Mouse (Mus musculus): ENCODE results near the gene Naa80. TPM values are rescaled to one million over a fixed set of nuclear protein-coding genes. Genes with fewer than 3 reads are reported as not detected.

Gene Naa80
- polyA plus RNA-seq, 1 experiment, result 34.1 TPM

DNA sequence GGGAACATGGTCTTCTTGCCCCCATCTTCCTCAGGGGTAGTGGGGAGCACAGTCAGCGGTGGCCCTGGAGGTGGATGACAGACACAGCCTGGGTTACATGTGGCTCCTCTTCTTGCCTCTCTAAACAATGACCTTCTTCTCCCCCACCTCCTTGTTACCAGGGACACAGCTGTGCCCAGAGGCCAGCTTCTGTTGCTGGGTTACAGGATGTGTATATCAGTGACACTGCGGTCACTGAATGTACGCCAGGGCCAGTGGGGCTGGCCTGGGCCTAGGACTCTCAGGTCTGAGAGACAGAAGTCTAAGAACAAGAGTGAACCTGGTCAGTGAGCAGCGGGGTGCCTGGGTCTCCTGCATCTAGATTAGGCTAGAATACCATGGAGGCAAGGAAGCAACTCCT lies 36.3 kb downstream of the Naa80 start:
- Histone ChIP-seq H3K4me1 (ENCODE audit: control insufficient read depth, insufficient read depth, insufficient read length) (peaks cover 3% of the 10 kb centered on the region; the same call in 1 of the 2 replicates), H3K27me3 (ENCODE audit: control insufficient read depth, insufficient read depth, low read length) (no peaks in the 10 kb centered on the region), H3K4me3 (ENCODE audit: extremely low read depth, insufficient read depth, insufficient read length) (no peak overlapping the region), H3K36me3 (ENCODE audit: control insufficient read depth, insufficient read depth, low read length) (peaks cover 57% of the 10 kb centered on the region), H3K27ac (ENCODE audit: insufficient read depth, low read length) (no peak overlapping the region)
- TF ChIP-seq CTCF (IDR thresholded peaks at IDR 0.05; ENCODE audit: extremely low read depth, insufficient read depth, insufficient read length, insufficient replicate concordance), result no peak
- no peak for TF ChIP-seq POLR2A (IDR thresholded peaks at IDR 0.05; ENCODE audit: low read depth, low read length)
- no peak for DNase-seq (ENCODE audit: low read depth in 1 of 2, low spot score in 2 of 2)
- WGBS, result 98% methylated on average over 4 of the region's 4 CpGs

DNA sequence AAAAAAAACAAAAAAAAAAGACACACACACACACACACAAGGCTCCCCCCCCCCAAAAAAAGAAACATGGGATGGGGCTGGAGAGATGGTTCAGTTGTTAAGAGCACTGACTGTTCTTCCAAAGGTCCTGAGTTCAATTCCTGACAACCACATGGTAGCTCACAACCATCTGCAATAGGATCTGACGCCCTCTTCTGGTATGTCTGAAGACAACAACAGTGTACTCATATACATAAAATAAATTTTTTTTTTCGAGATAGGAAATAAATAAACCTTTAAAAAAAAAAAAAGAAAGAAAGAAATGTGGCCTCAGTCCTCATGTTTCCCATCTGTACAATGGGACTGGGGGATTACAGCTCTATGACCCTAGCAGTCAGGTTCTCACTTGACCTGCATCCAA lies 38.8 kb downstream of the Naa80 start:
- peaks cover 64% of the 10 kb centered on the region for H3K36me3 ChIP-seq (ENCODE audit: control insufficient read depth, insufficient read depth, low read length)
- TF ChIP-seq CTCF (IDR thresholded peaks at IDR 0.05; ENCODE audit: extremely low read depth, insufficient read depth, insufficient read length, insufficient replicate concordance) (no peak), POLR2A (IDR thresholded peaks at IDR 0.05; ENCODE audit: low read depth, low read length) (no peak)
- H3K27ac ChIP-seq (ENCODE audit: insufficient read depth, low read length), result no peak overlapping the region

DNA sequence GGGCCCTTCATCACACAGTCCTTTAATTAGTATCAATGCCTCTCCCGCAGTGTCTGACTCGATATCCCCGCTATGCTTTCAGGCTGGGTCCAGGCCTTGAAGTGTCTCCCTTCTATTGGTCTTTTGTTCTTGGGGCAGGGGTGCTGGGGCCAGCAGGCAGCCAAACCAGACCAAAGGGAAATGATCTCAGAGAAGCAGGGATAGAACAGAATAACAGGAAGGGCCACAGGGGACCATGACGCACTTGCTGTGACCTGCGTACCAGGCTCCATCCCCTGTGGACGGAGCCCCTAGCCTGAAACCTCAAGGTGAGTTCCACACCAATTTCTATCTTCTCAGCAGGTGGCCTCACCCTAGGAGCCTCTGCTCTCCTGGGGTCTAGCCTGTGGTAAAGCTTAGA lies 39.4 kb downstream of the Naa80 start:
- Histone ChIP-seq H3K27me3 (ENCODE audit: control insufficient read depth, insufficient read depth, low read length) (no peaks in the 10 kb centered on the region), H3K27ac (ENCODE audit: insufficient read depth, low read length) (0 out of 2 replicates have a peak overlapping the region, but pooled peaks have one; percentile 2), H3K4me1 (ENCODE audit: control insufficient read depth, insufficient read depth, insufficient read length) (no peaks in the 10 kb centered on the region), H3K4me3 (ENCODE audit: extremely low read depth, insufficient read depth, insufficient read length) (no peak overlapping the region), H3K36me3 (ENCODE audit: control insufficient read depth, insufficient read depth, low read length) (peaks cover 64% of the 10 kb centered on the region)
- WGBS, result 96% methylated on average over 6 of the region's 6 CpGs
- no peak for DNase-seq (ENCODE audit: low read depth in 1 of 2, low spot score in 2 of 2)
- TF ChIP-seq POLR2A (IDR thresholded peaks at IDR 0.05; ENCODE audit: low read depth, low read length), result no peak
- TF ChIP-seq CTCF (IDR thresholded peaks at IDR 0.05; ENCODE audit: extremely low read depth, insufficient read depth, insufficient read length, insufficient replicate concordance), result no peak

More for the DNA sequence above, 38.8 kb downstream of the Naa80 start:
- WGBS, result 74% methylated on average over 2 of the region's 2 CpGs
- Histone ChIP-seq H3K4me1 (ENCODE audit: control insufficient read depth, insufficient read depth, insufficient read length) (no peaks in the 10 kb centered on the region), H3K27me3 (ENCODE audit: control insufficient read depth, insufficient read depth, low read length) (no peaks in the 10 kb centered on the region), H3K4me3 (ENCODE audit: extremely low read depth, insufficient read depth, insufficient read length) (no peak overlapping the region)
- no peak for DNase-seq (ENCODE audit: low read depth in 1 of 2, low spot score in 2 of 2)

DNA sequence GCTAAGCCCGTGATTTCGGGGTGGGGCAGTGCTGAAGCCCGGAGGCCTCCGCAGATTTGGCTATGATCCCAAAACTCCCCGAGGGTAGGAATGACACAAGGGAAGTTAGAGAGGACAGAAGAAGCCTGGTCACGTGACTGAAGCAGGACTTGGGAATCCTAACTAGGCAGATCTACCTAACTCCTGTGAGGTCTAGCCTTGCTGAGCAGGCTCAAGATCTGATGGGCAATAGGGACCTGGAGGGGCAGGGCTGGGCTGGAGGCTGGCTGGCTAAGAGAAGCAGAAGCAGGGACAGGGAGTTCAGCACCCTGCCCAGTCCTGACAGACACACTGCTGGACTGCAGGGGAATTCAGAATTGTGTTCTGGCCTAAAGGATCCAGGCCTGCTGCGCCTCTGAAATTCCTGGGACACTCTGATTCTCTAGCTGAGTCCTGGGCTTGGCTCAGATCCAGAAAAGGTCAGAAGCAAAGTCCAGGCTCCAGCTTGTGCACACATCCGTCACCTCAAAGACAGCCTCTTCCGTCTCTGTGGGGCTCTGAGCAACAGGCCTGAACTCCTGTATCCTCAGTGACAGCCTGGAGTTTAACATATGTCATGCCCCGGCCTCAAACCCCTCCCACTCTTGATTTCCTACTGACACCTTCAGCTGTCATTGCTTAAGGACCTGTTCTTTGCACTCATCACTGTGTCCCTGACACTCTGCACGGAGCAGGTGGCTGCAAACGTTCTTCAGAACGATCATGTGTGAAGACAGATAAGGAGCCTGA lies 40.3 kb downstream of the Naa80 start:
- WGBS, result 77% methylated on average over 13 of the region's 13 CpGs
- no peak overlapping the region for H3K27ac ChIP-seq (ENCODE audit: insufficient read depth, low read length)

DNA sequence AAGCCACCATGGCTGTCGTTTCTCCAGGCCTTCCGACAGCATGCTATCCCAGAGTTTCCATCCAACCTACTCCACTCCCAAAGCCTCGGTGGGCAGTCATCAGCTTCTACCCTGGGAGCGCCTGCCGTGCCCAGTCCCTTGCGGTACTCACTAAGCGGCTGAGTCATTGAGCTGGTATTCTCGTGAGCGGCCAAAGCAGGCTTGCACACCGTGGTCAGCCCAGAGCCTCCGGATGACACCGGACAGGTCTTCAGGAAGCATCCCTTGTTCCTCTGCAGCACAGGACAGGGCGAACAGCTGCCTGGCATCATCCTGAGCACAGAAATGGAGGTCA lies 40.8 kb downstream of the Naa80 start:
- no peak for DNase-seq (ENCODE audit: low read depth in 1 of 2, low spot score in 2 of 2)
- Histone ChIP-seq H3K4me3 (ENCODE audit: extremely low read depth, insufficient read depth, insufficient read length) (no peak overlapping the region), H3K4me1 (ENCODE audit: control insufficient read depth, insufficient read depth, insufficient read length) (peaks cover 7% of the 10 kb centered on the region; the same call in 1 of the 2 replicates), H3K27ac (ENCODE audit: insufficient read depth, low read length) (no peak overlapping the region), H3K27me3 (ENCODE audit: control insufficient read depth, insufficient read depth, low read length) (no peaks in the 10 kb centered on the region), H3K36me3 (ENCODE audit: control insufficient read depth, insufficient read depth, low read length) (peaks cover 55% of the 10 kb centered on the region)
- TF ChIP-seq CTCF (IDR thresholded peaks at IDR 0.05; ENCODE audit: extremely low read depth, insufficient read depth, insufficient read length, insufficient replicate concordance) (no peak), POLR2A (IDR thresholded peaks at IDR 0.05; ENCODE audit: low read depth, low read length) (no peak)
- WGBS, result 87% methylated on average over 13 of the region's 13 CpGs

More for the DNA sequence above, 40.3 kb downstream of the Naa80 start:
- H3K27me3 ChIP-seq (ENCODE audit: control insufficient read depth, insufficient read depth, low read length), result no peaks in the 10 kb centered on the region
- no peak overlapping the region for H3K4me3 ChIP-seq (ENCODE audit: extremely low read depth, insufficient read depth, insufficient read length)
- DNase-seq (ENCODE audit: low read depth in 1 of 2, low spot score in 2 of 2), result no peak
- peaks cover 59% of the 10 kb centered on the region for H3K36me3 ChIP-seq (ENCODE audit: control insufficient read depth, insufficient read depth, low read length)
- TF ChIP-seq CTCF (IDR thresholded peaks at IDR 0.05; ENCODE audit: extremely low read depth, insufficient read depth, insufficient read length, insufficient replicate concordance), result no peak
- TF ChIP-seq POLR2A (IDR thresholded peaks at IDR 0.05; ENCODE audit: low read depth, low read length), result no peak
- H3K4me1 ChIP-seq (ENCODE audit: control insufficient read depth, insufficient read depth, insufficient read length), result peaks cover 2% of the 10 kb centered on the region; the same call in 1 of the 2 replicates

DNA sequence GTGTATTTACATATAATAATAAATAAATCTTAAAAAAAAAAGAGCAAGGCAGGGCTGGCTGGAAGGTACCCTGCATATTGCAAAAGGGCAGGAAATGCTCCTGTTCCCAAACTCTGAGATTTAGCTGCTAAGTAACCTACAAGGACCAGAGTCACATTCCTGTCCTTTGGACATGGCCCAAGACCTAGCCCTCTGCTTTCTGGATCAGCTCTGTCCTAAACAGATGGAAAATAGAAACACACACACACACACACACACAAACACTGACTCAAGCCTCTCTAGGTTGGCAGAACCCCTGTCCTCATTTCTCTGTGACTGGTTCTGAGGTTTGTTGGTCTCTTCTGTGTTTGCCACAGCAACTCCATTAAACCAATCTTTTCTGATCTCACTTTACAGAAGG lies 42.3 kb downstream of the Naa80 start:
- Histone ChIP-seq H3K27me3 (ENCODE audit: control insufficient read depth, insufficient read depth, low read length) (no peaks in the 10 kb centered on the region), H3K4me1 (ENCODE audit: control insufficient read depth, insufficient read depth, insufficient read length) (peaks cover 18% of the 10 kb centered on the region; the same call in 1 of the 2 replicates), H3K4me3 (ENCODE audit: extremely low read depth, insufficient read depth, insufficient read length) (no peak overlapping the region), H3K27ac (ENCODE audit: insufficient read depth, low read length) (no peak overlapping the region), H3K36me3 (ENCODE audit: control insufficient read depth, insufficient read depth, low read length) (peaks cover 42% of the 10 kb centered on the region)
- TF ChIP-seq POLR2A (IDR thresholded peaks at IDR 0.05; ENCODE audit: low read depth, low read length), result no peak
- no peak for DNase-seq (ENCODE audit: low read depth in 1 of 2, low spot score in 2 of 2)

DNA sequence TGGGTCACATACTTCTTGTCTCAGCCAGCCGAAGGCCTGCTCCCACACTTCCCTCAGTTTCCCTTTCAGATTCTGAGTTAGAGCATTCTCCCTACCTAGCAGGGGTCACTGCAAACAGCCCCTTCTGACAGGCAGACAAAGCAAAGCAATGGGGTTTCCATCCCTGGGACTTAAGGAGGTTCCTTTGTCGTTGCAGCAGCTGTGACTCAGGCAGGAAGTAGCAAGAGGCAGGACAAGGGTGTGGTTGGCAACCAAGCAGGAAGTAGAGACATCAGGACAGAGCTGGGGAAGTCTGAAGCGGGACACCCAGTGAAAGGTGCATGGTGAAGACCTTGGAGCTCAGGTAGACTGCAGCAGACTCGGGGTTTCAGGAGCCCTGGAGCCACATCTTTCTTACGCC lies 45.9 kb downstream of the Naa80 start:
- no peak overlapping the region; the same call in 1 of the 2 replicates for H3K4me3 ChIP-seq (ENCODE audit: extremely low read depth, insufficient read depth, insufficient read length)
- DNase-seq (ENCODE audit: low read depth in 1 of 2, low spot score in 2 of 2), result no peak
- peaks cover 22% of the 10 kb centered on the region for H3K36me3 ChIP-seq (ENCODE audit: control insufficient read depth, insufficient read depth, low read length)
- peaks cover 53% of the 10 kb centered on the region; the same call in 1 of the 2 replicates for H3K4me1 ChIP-seq (ENCODE audit: control insufficient read depth, insufficient read depth, insufficient read length)
- H3K27me3 ChIP-seq (ENCODE audit: control insufficient read depth, insufficient read depth, low read length), result no peaks in the 10 kb centered on the region
- H3K27ac ChIP-seq (ENCODE audit: insufficient read depth, low read length), result peak overlapping the region; percentile 77
- no peak for TF ChIP-seq CTCF (IDR thresholded peaks at IDR 0.05; ENCODE audit: extremely low read depth, insufficient read depth, insufficient read length, insufficient replicate concordance)
- TF ChIP-seq POLR2A (IDR thresholded peaks at IDR 0.05; ENCODE audit: low read depth, low read length), result no peak
- 22% methylated on average over 5 of the region's 5 CpGs for WGBS
